Mouse (Mus musculus): ENCODE results near the gene Palld.

GRCm38 (mm10) chr8:61937576-61937975, 35.1 kb upstream of the Palld start:
- TF ChIP-seq GATA1 (IDR thresholded peaks at IDR 0.05; ENCODE audit: borderline replicate concordance, low read length), result no peak
- no peak for TF ChIP-seq CTCF (IDR thresholded peaks at IDR 0.05; ENCODE audit: low read depth, low read length)
- no peak for TF ChIP-seq TAL1 (conservative IDR thresholded peaks at IDR 0.05; ENCODE audit: low read depth, low read length)
- TF ChIP-seq POLR2AphosphoS5 (IDR thresholded peaks at IDR 0.05; ENCODE audit: insufficient replicate concordance, low read depth, low read length), result no peak
